7 mouse cellular contexts compared by ENCODE assay signal in the genomic region with DNA sequence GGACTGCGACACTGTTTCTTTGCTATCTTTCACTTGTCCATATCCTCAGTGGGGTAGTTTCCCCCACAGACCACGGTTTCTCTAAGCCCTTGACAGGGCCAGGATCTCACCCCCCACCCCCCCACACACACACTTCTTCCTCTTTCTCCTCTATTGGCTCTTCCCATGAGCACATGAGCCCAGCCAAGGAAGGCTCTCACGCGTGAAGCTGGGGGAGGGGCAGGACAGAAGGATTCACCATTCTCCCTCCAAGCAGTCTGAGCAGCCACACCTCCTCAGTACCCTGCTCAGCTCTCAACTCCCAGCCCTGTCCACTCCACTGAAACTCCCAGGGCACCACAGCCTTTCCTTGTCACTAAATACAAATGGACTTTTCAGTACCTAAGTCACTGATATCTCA. TPM values are rescaled to one million over a fixed set of nuclear protein-coding genes. Genes with fewer than 3 reads are reported as not detected.
DNase-seq lines count a peak whose midpoint lies in the region; ATAC-seq and TF ChIP-seq lines count a peak whose summit lies in the region.

No protein-coding gene starts in this region.

- DNase-seq in midbrain, embryonic 11.5 days (ENCODE audit: low spot score, missing footprints): no peak
- peak; percentile 16 for DNase-seq in embryonic facial prominence, embryonic 11.5 days (ENCODE audit: low spot score)
- DNase-seq in kidney, postnatal 0 days (ENCODE audit: low spot score): peak; percentile 82
- DNase-seq in retina, embryonic 14.5 days (ENCODE audit: low spot score): peak; percentile 56
- DNase-seq in adrenal gland, adult 2 months: no peak
- DNase-seq in layer of hippocampus, adult 9-11 months: no peak

- H3K27ac ChIP-seq in midbrain, embryonic 11.5 days (ENCODE audit: low read depth, low read length): no peak overlapping the region
- no peak overlapping the region for H3K27ac ChIP-seq in midbrain, embryonic 16.5 days (ENCODE audit: low read length)
- no peak overlapping the region for H3K27ac ChIP-seq in embryonic facial prominence, embryonic 11.5 days (replicated peaks; ENCODE audit: low read depth, low read length)
- peak overlapping the region; percentile 44; the same call in 1 of the 2 replicates for H3K27ac ChIP-seq in kidney, postnatal 0 days

- H3K4me3 ChIP-seq in midbrain, embryonic 11.5 days (ENCODE audit: low read depth, low read length): no peak overlapping the region
- no peak overlapping the region for H3K4me3 ChIP-seq in midbrain, embryonic 16.5 days (ENCODE audit: low read depth, low read length)
- H3K4me3 ChIP-seq in embryonic facial prominence, embryonic 11.5 days (ENCODE audit: low read depth, low read length): no peak overlapping the region
- no peak overlapping the region for H3K4me3 ChIP-seq in kidney, postnatal 0 days (replicated peaks; ENCODE audit: low read depth, low read length)

- H3K9ac ChIP-seq in midbrain, embryonic 11.5 days (ENCODE audit: low read length): no peak overlapping the region
- no peak overlapping the region for H3K9ac ChIP-seq in midbrain, embryonic 16.5 days (ENCODE audit: low read depth, low read length)
- no peak overlapping the region for H3K9ac ChIP-seq in embryonic facial prominence, embryonic 11.5 days (replicated peaks; ENCODE audit: low read length)
- H3K9ac ChIP-seq in kidney, postnatal 0 days (ENCODE audit: low read depth, low read length): no peak overlapping the region

- H3K36me3 ChIP-seq in midbrain, embryonic 11.5 days (ENCODE audit: control insufficient read depth, insufficient read depth, low read length): no peaks in the 10 kb centered on the region
- H3K36me3 ChIP-seq in midbrain, embryonic 16.5 days (ENCODE audit: control insufficient read depth, insufficient read depth, low read length): no peaks in the 10 kb centered on the region
- H3K36me3 ChIP-seq in embryonic facial prominence, embryonic 11.5 days (replicated peaks; ENCODE audit: control insufficient read depth, insufficient read depth, low read depth, low read length): no peaks in the 10 kb centered on the region
- H3K36me3 ChIP-seq in kidney, postnatal 0 days (ENCODE audit: insufficient read depth, low read length): no peaks in the 10 kb centered on the region

- peaks cover 5% of the 10 kb centered on the region for H3K4me1 ChIP-seq in midbrain, embryonic 11.5 days (ENCODE audit: control insufficient read depth, insufficient read depth, low read length)
- H3K4me1 ChIP-seq in midbrain, embryonic 16.5 days (ENCODE audit: control insufficient read depth, insufficient read depth, low read length): peaks cover 21% of the 10 kb centered on the region
- H3K4me1 ChIP-seq in embryonic facial prominence, embryonic 11.5 days (ENCODE audit: control insufficient read depth, insufficient read depth, low read length): no peaks in the 10 kb centered on the region; the same call in 1 of the 2 replicates
- H3K4me1 ChIP-seq in kidney, postnatal 0 days (replicated peaks; ENCODE audit: insufficient read depth, low read length): peaks cover 17% of the 10 kb centered on the region

- no peak for TF ChIP-seq CTCF in kidney, postnatal 0 days (IDR thresholded peaks at IDR 0.05; ENCODE audit: low read depth)

- peak; percentile 57; the same call in 1 of the 2 replicates for ATAC-seq in midbrain, embryonic 11.5 days (ENCODE audit: low FRiP score)
- ATAC-seq in midbrain, embryonic 16.5 days: no peak
- ATAC-seq in embryonic facial prominence, embryonic 11.5 days (replicated peaks; ENCODE audit: insufficient number of reproducible peaks, low FRiP score, low TSS enrichment, low read depth): no peak
- peak; percentile 90 for ATAC-seq in kidney, postnatal 0 days (replicated peaks; ENCODE audit: low FRiP score, low read depth)

- 2% methylated on average over 4 of the region's 4 CpGs for WGBS in midbrain, embryonic 11.5 days
- WGBS in midbrain, embryonic 16.5 days: 11% methylated on average over 4 of the region's 4 CpGs
- WGBS in embryonic facial prominence, embryonic 11.5 days: 32% methylated on average over 4 of the region's 4 CpGs
- WGBS in kidney, postnatal 0 days: 13% methylated on average over 4 of the region's 4 CpGs

- no peaks in the 10 kb centered on the region for H3K27me3 ChIP-seq in midbrain, embryonic 11.5 days (ENCODE audit: control insufficient read depth, insufficient read depth, low read length)
- no peaks in the 10 kb centered on the region for H3K27me3 ChIP-seq in midbrain, embryonic 16.5 days (ENCODE audit: control insufficient read depth, insufficient read depth, low read depth, low read length)
- H3K27me3 ChIP-seq in embryonic facial prominence, embryonic 11.5 days (ENCODE audit: control insufficient read depth, insufficient read depth, low read length): no peaks in the 10 kb centered on the region
- H3K27me3 ChIP-seq in kidney, postnatal 0 days (ENCODE audit: insufficient read depth, low read length): no peaks in the 10 kb centered on the region

- H3K4me2 ChIP-seq in midbrain, embryonic 11.5 days: no peak overlapping the region
- H3K4me2 ChIP-seq in midbrain, embryonic 16.5 days (ENCODE audit: low read length): no peak overlapping the region
- no peak overlapping the region for H3K4me2 ChIP-seq in embryonic facial prominence, embryonic 11.5 days (ENCODE audit: low read depth, low read length)
- H3K4me2 ChIP-seq in kidney, postnatal 0 days (ENCODE audit: low read length): no peak overlapping the region; the same call in 1 of the 2 replicates

- no peaks in the 10 kb centered on the region for H3K9me3 ChIP-seq in midbrain, embryonic 11.5 days (ENCODE audit: control insufficient read depth, low read length)
- H3K9me3 ChIP-seq in midbrain, embryonic 16.5 days (replicated peaks; ENCODE audit: control insufficient read depth, low read length, poor library complexity, severe bottlenecking): no peaks in the 10 kb centered on the region
- H3K9me3 ChIP-seq in embryonic facial prominence, embryonic 11.5 days (replicated peaks; ENCODE audit: control insufficient read depth, low read length): no peaks in the 10 kb centered on the region
- H3K9me3 ChIP-seq in kidney, postnatal 0 days (replicated peaks; ENCODE audit: low read length): no peaks in the 10 kb centered on the region

RNA-seq across cellular contexts. Expression of a gene that starts 47.2 kb away (rescaled TPM):
- polyA plus RNA-seq in midbrain, embryonic 11.5 days (2014; fragmentation: Nextera tagmentation; extraction: Ambion mirVana): 7.9 and 9.2 TPM in 2 replicates
- 12.7 and 13.7 TPM in 2 replicates for polyA plus RNA-seq in midbrain, embryonic 16.5 days (2015; fragmentation: Nextera tagmentation; extraction: Ambion mirVana)
- 8.4 and 9.7 TPM in 2 replicates for polyA plus RNA-seq in embryonic facial prominence, embryonic 11.5 days (2014; fragmentation: Nextera tagmentation; extraction: Ambion mirVana)
- 18.5 and 18.9 TPM in 2 replicates for polyA plus RNA-seq in kidney, postnatal 0 days (2015; fragmentation: Nextera tagmentation; extraction: Ambion mirVana)
- 10 to 100 TPM; 27.1 to 27.7 TPM for total RNA-seq in adrenal gland, adult 2 months (2021)
- polyA plus RNA-seq in adrenal gland, adult 2 months (2012; rRNA removed): 39.7 and 50.3 TPM in 2 replicates

Comparison
In these comparisons a context has a peak if more than half of its experiments do, and no peak if none do; other contexts are left out.
1. ATAC-seq: peak in midbrain, embryonic 11.5 days (single experiment) and kidney, postnatal 0 days (single experiment); none in midbrain, embryonic 16.5 days (single experiment) and embryonic facial prominence, embryonic 11.5 days (single experiment).
2. DNase-seq: peak in embryonic facial prominence, embryonic 11.5 days (single experiment), kidney, postnatal 0 days (single experiment) and retina, embryonic 14.5 days (single experiment); none in midbrain, embryonic 11.5 days (single experiment), adrenal gland, adult 2 months (single experiment) and layer of hippocampus, adult 9-11 months (single experiment).